Mouse (Mus musculus) liver, postnatal 0 days (tissue): ENCODE measurements around the gene Sergef.

ENCODE experiments used
- CTCF ChIP-seq: sonication (generic); IDR thresholded peaks from 2 replicates; pipeline ENCODE4 v1.5.1; 2016; ENCODE audit warnings: antibody characterized with exemption, low read depth
- EP300 ChIP-seq: IDR thresholded peaks from 2 replicates; pipeline ENCODE4 v1.6.1; 2016; ENCODE audit warnings: antibody characterized with exemption, low read depth, mild to moderate bottlenecking

- TF ChIP-seq EP300 (no peak), CTCF (no peak)
Measured at GRCm38 (mm10) chr7:46581358-46581930, 58.2 kb downstream of the Sergef start.
